Mouse (Mus musculus) kidney, adult 2 months (tissue): Measurements from ENCODE around the gene Chrm4. TPM values are rescaled to one million over a fixed set of nuclear protein-coding genes. Genes with fewer than 3 reads are reported as not detected.

Experiments
- DNase-seq: peaks from one replicate; pipeline ENCODE4 v3.0.0; 2021
- H3K27ac ChIP-seq: fragments of 200-500 bp; 2 replicates; pipeline ENCODE4 v1.5.1; 2012; ENCODE audit warnings: low read depth, low read length, control low read depth, inconsistent platforms; ENCODE audit not compliant: insufficient read depth
- H3K27me3 ChIP-seq: fragments of 200-500 bp; replicated peaks from 2 replicates; pipeline ENCODE4 v1.6.1; 2012; ENCODE audit warnings: mild to moderate bottlenecking, moderate library complexity, low read length, inconsistent platforms; ENCODE audit not compliant: control insufficient read depth, insufficient read depth
- H3K36me3 ChIP-seq: fragments of 200-500 bp; 2 replicates; pipeline ENCODE4 v1.6.1; 2012; ENCODE audit warnings: mild to moderate bottlenecking, moderate library complexity, low read length, inconsistent platforms; ENCODE audit not compliant: control insufficient read depth, insufficient read depth
- H3K4me1 ChIP-seq: fragments of 200-500 bp; 2 replicates; pipeline ENCODE4 v1.6.1; 2011; ENCODE audit warnings: low read length; ENCODE audit not compliant: control insufficient read depth, insufficient read depth
- H3K4me3 ChIP-seq: fragments of 200-500 bp; 2 replicates; pipeline ENCODE4 v1.5.1; 2011; ENCODE audit warnings: mild to moderate bottlenecking, low read depth, low read length, control low read depth; ENCODE audit not compliant: insufficient read depth
- CTCF ChIP-seq: fragments of 200-500 bp; conservative IDR thresholded peaks from 2 replicates; pipeline ENCODE4 v1.5.1; 2011; ENCODE audit warnings: low read depth, mild to moderate bottlenecking, control low read depth, low read length, moderate library complexity, mixed read lengths; ENCODE audit not compliant: insufficient read depth, insufficient read length
- POLR2A ChIP-seq: fragments of 200-500 bp; IDR thresholded peaks from one replicate; pipeline ENCODE4 v1.6.1; 2011; ENCODE audit warnings: low read depth, low read length, control low read depth
- WGBS: fragments of 180-500 bp; shearing (Covaris S2); methylation state at CpG from one replicate; pipeline ENCODE4 v1.1.7; 2018; 5-methylcytosine and 5-hydroxymethylcytosine counted together
- polyA plus RNA-seq: library from polyadenylated mRNA; depleted of rRNA; stranded (reverse); fragments of >200 nt; gene quantifications from 2 replicates; pipeline ENCODE4 v1.2.3, GENCODE M21; 2012

Gene Chrm4
- polyA plus RNA-seq, 1 experiment: 0.11 TPM

- Histone ChIP-seq H3K36me3 (no peaks in the 10 kb centered on the region), H3K27ac (no peak overlapping the region), H3K4me1 (peaks cover 8% of the 10 kb centered on the region; the same call in 1 of the 2 replicates), H3K4me3 (no peak overlapping the region), H3K27me3 (no peaks in the 10 kb centered on the region)
- no peak for DNase-seq
- no peak for TF ChIP-seq CTCF
- TF ChIP-seq POLR2A: no peak
- WGBS: 77% methylated on average over 3 of the region's 3 CpGs
Observed at GRCm38 (mm10) chr2:91929455-91929854, 2.4 kb downstream of the Chrm4 start.

DNA sequence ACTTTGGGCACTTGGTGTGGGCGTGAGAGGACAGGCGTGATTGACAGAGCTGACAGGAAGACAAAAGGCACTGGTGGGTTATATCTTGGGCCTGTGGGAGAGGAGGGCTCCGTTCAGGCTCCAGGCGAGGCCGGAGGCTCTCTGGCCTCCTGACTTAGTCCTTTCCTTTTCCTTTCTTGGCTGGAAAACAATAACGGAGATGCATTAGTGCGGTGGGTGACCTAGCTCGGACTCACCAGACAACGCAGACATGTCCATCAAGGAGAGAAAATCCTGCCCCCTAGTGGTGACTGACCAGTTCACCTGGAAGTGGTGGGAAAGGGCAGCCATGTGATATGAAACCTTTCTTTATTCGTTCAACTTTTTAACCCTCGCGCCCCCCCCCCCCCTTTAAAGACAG lies 2.9 kb downstream of the Chrm4 start:
- TF ChIP-seq CTCF (peak; percentile 75), POLR2A (no peak)
- 21% methylated on average over 12 of the region's 12 CpGs for WGBS
- H3K27me3 ChIP-seq: no peaks in the 10 kb centered on the region
- no peaks in the 10 kb centered on the region for H3K36me3 ChIP-seq
- no peak overlapping the region for H3K4me3 ChIP-seq
- H3K27ac ChIP-seq: no peak overlapping the region
- peak; percentile 71 for DNase-seq
- peaks cover 8% of the 10 kb centered on the region; the same call in 1 of the 2 replicates for H3K4me1 ChIP-seq

- peaks cover 8% of the 10 kb centered on the region; the same call in 1 of the 2 replicates for H3K4me1 ChIP-seq
- H3K27me3 ChIP-seq: no peaks in the 10 kb centered on the region
- H3K4me3 ChIP-seq: peak overlapping the region; percentile 24; the same call in 1 of the 2 replicates
- H3K27ac ChIP-seq: peak overlapping the region; percentile 28; the same call in 1 of the 2 replicates
- no peak for TF ChIP-seq CTCF
- no peak for TF ChIP-seq POLR2A
- 24% methylated on average over 23 of the region's 23 CpGs for WGBS
- H3K36me3 ChIP-seq: no peaks in the 10 kb centered on the region
- DNase-seq: peak; percentile 80
Observed at GRCm38 (mm10) chr2:91930761-91931291, 3.8 kb downstream of the Chrm4 start.

DNA sequence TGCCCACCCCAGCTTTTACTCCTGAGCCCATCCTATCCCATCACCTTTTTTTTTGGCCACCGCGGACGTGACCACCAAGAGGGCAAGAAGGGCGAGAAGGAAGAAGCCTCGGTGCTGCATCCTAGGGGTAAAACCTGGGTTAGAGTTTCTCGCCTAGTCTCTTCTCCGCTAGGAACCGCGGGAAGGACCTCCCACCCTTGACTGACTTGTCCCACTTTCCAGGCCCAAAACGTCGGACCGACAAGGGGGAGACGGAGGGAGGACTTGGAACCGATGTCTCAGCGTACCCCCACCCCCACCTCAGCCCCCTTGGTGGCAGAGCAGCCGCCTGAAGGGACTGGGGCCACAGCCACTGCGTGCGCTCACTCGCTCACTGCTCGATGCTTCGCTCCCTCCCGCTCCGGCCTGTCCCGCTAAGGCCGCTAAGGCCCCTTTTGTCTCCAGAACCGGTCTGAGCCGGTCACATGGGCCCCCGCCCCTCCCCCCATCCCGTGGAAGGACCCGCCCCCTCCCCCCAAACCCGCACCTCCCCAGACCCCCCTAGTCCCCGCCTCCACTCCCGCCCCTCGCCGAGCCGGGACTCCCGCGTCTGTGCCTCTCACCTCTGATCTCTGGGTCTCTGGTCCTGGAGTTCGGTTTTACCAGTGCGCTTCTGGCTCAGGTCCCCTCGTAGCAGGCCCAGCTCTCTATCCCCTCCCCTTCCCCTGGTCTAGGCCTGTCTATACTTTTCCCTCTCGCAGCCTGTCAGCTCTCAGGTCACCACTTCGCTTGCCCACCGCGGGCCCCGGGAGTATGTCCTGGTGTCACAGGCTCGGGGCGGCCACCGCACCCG lies 4.5 kb downstream of the Chrm4 start:
- Histone ChIP-seq H3K4me3 (peak overlapping the region; percentile 24; the same call in 1 of the 2 replicates), H3K27me3 (no peaks in the 10 kb centered on the region), H3K27ac (peak overlapping the region; percentile 28; the same call in 1 of the 2 replicates), H3K36me3 (no peaks in the 10 kb centered on the region; the same call in 1 of the 2 replicates), H3K4me1 (peaks cover 8% of the 10 kb centered on the region; the same call in 1 of the 2 replicates)
- 22% methylated on average over 49 of the region's 50 CpGs for WGBS
- TF ChIP-seq POLR2A (peak; percentile 20), CTCF (no peak)
- DNase-seq: peak; percentile 30

GRCm38 (mm10) chr2:91932160-91932711 lies 5.2 kb downstream of the Chrm4 start, which contains the start of gene Mdk:
TSS of gene Mdk (minus strand) at chr2:91932297.
- no peak for DNase-seq
- H3K36me3 ChIP-seq: no peaks in the 10 kb centered on the region; the same call in 1 of the 2 replicates
- 30% methylated on average over 16 of the region's 16 CpGs for WGBS
- H3K27me3 ChIP-seq: no peaks in the 10 kb centered on the region
- peak within 1 kb of the TSS; percentile 24; the same call in 1 of the 2 replicates for H3K4me3 ChIP-seq
- peak within 1 kb of the TSS; percentile 28; the same call in 1 of the 2 replicates for H3K27ac ChIP-seq
- TF ChIP-seq POLR2A (no peak), CTCF (no peak)
- peaks cover 8% of the 10 kb centered on the region; the same call in 1 of the 2 replicates for H3K4me1 ChIP-seq

DNA sequence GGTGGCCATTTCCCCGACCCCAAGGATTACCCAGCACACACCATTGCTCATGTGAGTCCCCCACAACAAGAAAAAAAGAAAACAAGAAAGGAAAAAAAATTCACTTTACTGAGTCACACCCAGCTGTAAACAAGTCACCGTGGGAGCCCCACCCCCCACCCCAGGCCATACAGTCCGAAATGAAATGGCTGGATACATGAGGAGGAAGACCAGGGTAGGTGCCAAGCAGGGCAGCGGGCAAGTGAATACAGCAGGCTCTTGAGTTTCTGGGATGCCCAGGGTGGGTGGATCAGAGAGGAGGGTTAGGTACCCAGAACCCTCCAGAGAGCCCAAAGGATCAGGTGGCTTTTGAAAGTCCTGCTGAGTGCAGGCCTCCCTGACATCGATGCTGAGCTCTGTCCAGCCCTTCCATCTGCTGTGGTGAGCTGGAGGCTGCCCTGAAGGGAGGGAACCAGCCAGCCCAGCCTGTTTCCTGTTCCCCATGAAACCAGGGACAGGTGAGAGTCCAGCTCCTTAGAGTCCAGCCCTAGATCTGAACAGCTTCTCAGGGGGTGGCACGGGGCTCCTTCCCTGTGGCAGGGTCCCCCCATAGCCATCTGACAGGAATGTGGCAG lies 5.8 kb downstream of the Chrm4 start:
- no peak overlapping the region for H3K4me3 ChIP-seq
- H3K27me3 ChIP-seq: no peaks in the 10 kb centered on the region
- WGBS: 48% methylated on average over 6 of the region's 6 CpGs
- TF ChIP-seq POLR2A: no peak
- no peak overlapping the region for H3K27ac ChIP-seq
- H3K36me3 ChIP-seq: no peaks in the 10 kb centered on the region; the same call in 1 of the 2 replicates
- DNase-seq: no peak
- peaks cover 8% of the 10 kb centered on the region; the same call in 1 of the 2 replicates for H3K4me1 ChIP-seq
